Mouse (Mus musculus) yolk sac, embryonic 10.5 days (tissue): Measurements from ENCODE around the gene Fryl.

Experiments
- DNase-seq: peaks from one replicate; pipeline ENCODE4 v3.0.0-alpha.2; 2017; ENCODE audit warnings: low spot score

Fryl gene

GRCm38 (mm10) chr5:73255321-73256251 lies 833 bp downstream of the Fryl start:
- peak; percentile 71 for DNase-seq

DNA sequence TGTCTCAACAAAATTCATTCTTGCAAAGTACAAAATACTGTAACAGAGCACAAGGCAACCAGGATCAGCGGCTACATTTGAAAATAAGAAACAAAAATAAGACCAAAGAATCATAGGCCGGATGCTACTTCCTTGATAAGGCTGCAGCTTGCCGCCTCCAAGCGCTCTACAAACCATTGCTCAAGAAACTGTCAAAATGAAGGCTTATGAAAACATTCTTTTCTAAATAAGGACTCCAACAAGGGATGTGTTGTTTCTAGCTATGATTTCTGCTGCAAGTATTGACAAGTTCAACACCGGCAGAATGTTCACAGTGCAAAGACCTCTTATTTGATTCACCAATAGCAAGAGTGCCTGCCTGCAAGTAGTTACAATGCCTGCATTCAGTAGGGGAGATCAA lies 1.8 kb downstream of the Fryl start:
- peak; percentile 16 for DNase-seq

GRCm38 (mm10) chr5:73252739-73253138 lies 3.7 kb downstream of the Fryl start:
- DNase-seq = no peak

DNA sequence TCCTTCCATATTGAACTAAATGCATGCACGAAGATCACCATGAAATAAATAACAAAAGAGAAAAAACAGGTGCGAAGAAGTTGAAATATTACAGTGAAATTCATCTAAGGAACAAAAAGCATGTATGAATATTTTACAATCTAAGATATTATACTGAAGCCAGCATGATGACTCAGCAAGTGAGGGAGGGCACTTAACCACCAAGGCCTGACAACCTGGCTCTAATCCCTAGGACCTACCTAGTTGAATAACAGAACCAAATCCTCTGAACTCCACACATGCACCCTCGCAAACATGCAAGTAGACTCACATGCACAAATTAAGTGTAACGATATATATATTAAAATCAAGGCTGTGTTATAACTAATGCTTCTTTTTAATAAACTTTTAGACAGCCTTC lies 7.1 kb downstream of the Fryl start:
- DNase-seq = no peak

DNA sequence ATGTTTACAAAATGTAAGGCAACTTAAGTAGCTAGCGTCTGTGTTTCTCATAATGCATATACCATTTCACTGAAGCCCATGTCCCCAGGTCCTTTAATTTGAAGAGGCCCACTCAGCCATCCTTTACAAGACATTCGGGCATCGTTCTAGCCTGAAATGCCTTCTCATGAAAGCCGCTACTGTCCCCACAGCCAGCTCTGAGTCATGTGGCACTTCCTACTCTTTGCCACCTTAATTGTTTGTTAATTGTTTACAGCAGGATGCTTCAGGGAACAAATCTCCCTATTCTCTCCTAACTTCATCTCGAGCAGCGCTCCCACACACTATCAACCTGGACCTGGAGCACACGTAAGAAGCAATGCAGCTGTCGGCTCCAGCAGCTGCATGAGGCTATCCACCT lies 8.2 kb downstream of the Fryl start:
- no peak for DNase-seq

- DNase-seq = no peak
Observed at GRCm38 (mm10) chr5:73246414-73246813, 10.0 kb downstream of the Fryl start.

DNA sequence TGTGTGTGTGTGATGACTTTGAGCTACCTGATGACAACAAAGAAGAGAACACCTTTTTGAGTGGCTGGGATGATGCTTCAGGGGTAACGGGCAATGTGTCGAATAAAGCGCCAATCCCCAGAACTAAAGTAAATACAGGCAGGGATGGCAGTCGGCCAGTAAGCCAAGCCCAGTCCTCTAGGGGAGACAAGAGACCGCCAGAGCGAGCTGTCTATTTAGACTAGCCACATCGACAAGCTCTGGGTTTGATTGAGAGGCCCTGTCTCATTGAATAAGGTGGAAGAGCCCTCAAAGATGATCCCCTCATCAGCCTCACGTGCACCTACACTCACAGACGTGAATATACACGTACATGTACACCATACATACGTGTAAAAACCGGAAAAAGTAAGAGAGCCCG lies 12.0 kb downstream of the Fryl start:
- DNase-seq = no peak

DNA sequence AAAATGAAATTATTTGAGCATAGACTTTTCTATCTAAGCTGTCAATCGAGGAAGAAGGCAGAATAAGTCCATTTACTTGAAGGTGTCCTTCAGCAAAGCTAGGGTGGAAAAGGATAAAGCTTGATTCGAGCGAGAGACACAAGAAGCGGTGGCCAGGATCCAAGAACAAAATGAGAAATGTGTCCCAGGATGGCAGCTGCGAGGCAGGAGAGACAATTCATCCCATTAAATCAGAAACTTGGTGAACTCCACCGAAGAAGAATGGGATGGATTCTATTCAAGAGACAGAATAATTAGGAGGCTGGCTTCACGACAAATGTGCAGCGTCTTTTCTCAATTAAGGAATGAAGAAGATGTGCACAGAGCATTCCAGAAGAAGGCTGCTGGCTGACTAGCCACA lies 14.5 kb downstream of the Fryl start:
- DNase-seq = no peak

GRCm38 (mm10) chr5:73241332-73241731 lies 15.1 kb downstream of the Fryl start:
- DNase-seq = no peak

GRCm38 (mm10) chr5:73240391-73240790 lies 16.0 kb downstream of the Fryl start:
- no peak for DNase-seq

DNA sequence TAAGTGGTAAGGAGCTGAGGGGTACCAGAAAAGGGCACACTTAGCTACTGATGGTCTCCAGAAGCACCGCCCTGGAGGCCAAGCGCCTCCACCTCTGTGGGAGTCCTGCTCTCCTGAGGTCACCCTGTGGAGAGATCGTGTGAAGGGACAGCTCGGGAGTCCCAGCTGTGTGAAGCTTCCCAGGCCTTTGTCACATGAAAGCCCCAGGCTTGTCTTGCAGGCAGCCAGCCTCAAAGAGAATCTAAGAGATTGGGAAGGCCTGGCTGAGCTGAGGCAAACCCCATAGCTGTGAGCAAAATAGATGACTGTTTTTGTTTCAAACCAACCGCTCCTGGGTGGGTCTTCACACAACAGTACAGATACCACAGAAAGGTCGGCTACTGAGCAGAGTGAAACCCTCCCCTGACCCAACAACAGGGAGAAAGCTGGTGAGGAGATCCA lies 19.5 kb downstream of the Fryl start:
- no peak for DNase-seq

GRCm38 (mm10) chr5:73235201-73235600 lies 21.2 kb downstream of the Fryl start:
- no peak for DNase-seq

- DNase-seq = no peak
Observed at GRCm38 (mm10) chr5:73233018-73233881, 23.2 kb downstream of the Fryl start.

- no peak for DNase-seq
Observed at GRCm38 (mm10) chr5:73232267-73232666, 24.2 kb downstream of the Fryl start.

DNA sequence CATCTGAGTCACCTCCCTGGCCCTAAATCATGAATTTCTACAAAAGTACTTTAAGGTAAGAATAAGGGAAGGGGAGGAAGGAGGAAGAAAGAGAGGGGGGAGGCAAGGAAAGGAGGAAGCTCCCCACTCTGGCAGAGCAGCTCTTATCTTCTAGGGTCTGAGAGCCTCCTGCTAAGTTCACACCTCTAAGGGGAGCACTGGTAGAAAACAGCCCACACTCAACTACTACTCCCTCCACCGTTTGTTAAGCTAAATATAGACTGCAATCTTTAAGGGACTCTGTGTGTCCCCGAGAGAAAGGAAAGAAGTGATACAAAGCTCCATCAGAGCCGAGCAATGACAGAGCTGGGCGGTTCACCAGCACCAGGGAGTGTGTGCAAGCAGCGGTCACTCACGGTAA lies 24.6 kb downstream of the Fryl start:
- DNase-seq = no peak

- no peak for DNase-seq
Observed at GRCm38 (mm10) chr5:73230171-73230570, 26.2 kb downstream of the Fryl start.

- DNase-seq = no peak
Observed at GRCm38 (mm10) chr5:73229467-73229866, 27.0 kb downstream of the Fryl start.

- peak; percentile 15 for DNase-seq
Observed at GRCm38 (mm10) chr5:73228291-73229049, 27.9 kb downstream of the Fryl start.

GRCm38 (mm10) chr5:73227518-73228101 lies 28.8 kb downstream of the Fryl start:
- DNase-seq = no peak

DNA sequence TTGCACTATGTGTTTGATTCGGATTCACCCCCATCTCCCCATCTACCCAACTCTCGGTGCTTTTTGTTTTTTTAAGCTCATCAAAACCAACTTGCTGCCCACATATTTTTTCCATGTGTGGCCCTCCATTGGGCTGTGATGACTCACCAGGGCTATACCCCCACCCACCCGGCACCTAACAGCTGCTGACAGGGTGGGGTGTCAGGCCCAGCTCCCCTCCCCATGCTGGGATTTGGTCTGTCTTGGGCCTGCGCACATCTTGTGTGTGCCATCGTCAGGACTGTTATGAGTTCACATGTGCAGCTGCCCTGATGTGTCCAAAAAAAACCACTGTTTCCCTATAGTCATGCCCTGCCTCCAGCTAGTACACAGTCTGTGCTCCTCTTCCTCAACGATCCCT lies 33.4 kb downstream of the Fryl start:
- no peak for DNase-seq

GRCm38 (mm10) chr5:73222397-73222796 lies 34.0 kb downstream of the Fryl start:
- DNase-seq = no peak

- no peak for DNase-seq
Observed at GRCm38 (mm10) chr5:73221826-73222225, 34.6 kb downstream of the Fryl start.
